Mouse (Mus musculus): ENCODE measurements around the gene Cd86. TPM values are rescaled to one million over a fixed set of nuclear protein-coding genes. Genes with fewer than 3 reads are reported as not detected.

Cd86 gene
- polyA plus RNA-seq, 1 experiment: 15.3 TPM

GRCm38 (mm10) chr16:36649304-36649703, 16.6 kb downstream of the Cd86 start:
- no peak overlapping the region for H3K27ac ChIP-seq (ENCODE audit: insufficient read depth, low read length)
- no peak for DNase-seq (ENCODE audit: low read depth in 1 of 2, low spot score in 2 of 2)
- H3K4me3 ChIP-seq (ENCODE audit: extremely low read depth, insufficient read depth, insufficient read length): no peak overlapping the region
- no peak for TF ChIP-seq POLR2A (IDR thresholded peaks at IDR 0.05; ENCODE audit: low read depth, low read length)
- TF ChIP-seq CTCF (IDR thresholded peaks at IDR 0.05; ENCODE audit: extremely low read depth, insufficient read depth, insufficient read length, insufficient replicate concordance): no peak
- H3K36me3 ChIP-seq (ENCODE audit: control insufficient read depth, insufficient read depth, low read length): no peaks in the 10 kb centered on the region
- WGBS: 86% methylated on average over 3 of the region's 3 CpGs
- no peaks in the 10 kb centered on the region for H3K27me3 ChIP-seq (ENCODE audit: control insufficient read depth, insufficient read depth, low read length)
- H3K4me1 ChIP-seq (ENCODE audit: control insufficient read depth, insufficient read depth, insufficient read length): no peaks in the 10 kb centered on the region

DNA sequence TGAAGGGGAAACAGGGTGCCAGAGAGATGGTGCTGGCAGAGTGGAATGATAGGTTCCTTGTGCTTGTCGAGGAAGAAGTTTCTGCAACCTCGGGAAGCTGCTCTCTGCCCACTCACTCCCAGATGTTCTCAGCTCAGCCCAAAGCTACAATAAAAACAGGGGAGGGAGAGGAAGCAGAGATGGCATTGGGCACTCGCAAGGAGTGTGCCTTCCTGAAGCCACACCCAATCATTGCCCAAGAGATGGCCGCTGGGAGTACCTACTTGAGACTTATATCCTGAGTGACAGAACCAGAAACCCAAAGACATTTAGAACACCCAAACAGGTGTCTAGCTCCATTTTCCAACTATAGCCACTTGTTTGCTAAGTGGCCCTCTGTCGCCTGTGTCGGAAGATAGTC, 20.8 kb downstream of the Cd86 start:
- DNase-seq (ENCODE audit: low read depth in 1 of 2, low spot score in 2 of 2): no peak
- Histone ChIP-seq H3K4me1 (ENCODE audit: control insufficient read depth, insufficient read depth, insufficient read length) (peaks cover 3% of the 10 kb centered on the region; the same call in 1 of the 2 replicates), H3K27me3 (ENCODE audit: control insufficient read depth, insufficient read depth, low read length) (no peaks in the 10 kb centered on the region), H3K27ac (ENCODE audit: insufficient read depth, low read length) (no peak overlapping the region), H3K36me3 (ENCODE audit: control insufficient read depth, insufficient read depth, low read length) (no peaks in the 10 kb centered on the region), H3K4me3 (ENCODE audit: extremely low read depth, insufficient read depth, insufficient read length) (no peak overlapping the region)
- WGBS: 79% methylated on average over 6 of the region's 6 CpGs
- TF ChIP-seq POLR2A (IDR thresholded peaks at IDR 0.05; ENCODE audit: low read depth, low read length): no peak
- no peak for TF ChIP-seq CTCF (IDR thresholded peaks at IDR 0.05; ENCODE audit: extremely low read depth, insufficient read depth, insufficient read length, insufficient replicate concordance)

DNA sequence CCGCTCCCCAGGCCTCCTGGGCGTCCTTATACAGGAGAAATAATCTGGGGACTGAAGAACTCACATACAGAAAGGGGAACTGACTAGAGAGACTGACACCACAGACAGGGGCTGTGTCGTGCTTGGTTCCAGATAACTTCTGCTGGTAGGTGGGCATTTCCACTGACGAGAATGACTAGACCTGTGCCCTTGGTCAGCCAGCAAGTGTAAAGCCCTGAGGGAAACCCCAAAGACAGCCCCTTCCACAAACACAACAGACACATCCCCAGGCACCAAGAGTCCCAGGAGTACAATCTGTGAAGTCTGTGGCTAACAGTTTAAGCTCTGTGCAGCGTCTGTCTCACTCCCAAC, 23.2 kb downstream of the Cd86 start:
- Histone ChIP-seq H3K27me3 (ENCODE audit: control insufficient read depth, insufficient read depth, low read length) (no peaks in the 10 kb centered on the region), H3K36me3 (ENCODE audit: control insufficient read depth, insufficient read depth, low read length) (no peaks in the 10 kb centered on the region), H3K4me1 (ENCODE audit: control insufficient read depth, insufficient read depth, insufficient read length) (peaks cover 3% of the 10 kb centered on the region; the same call in 1 of the 2 replicates), H3K4me3 (ENCODE audit: extremely low read depth, insufficient read depth, insufficient read length) (no peak overlapping the region), H3K27ac (ENCODE audit: insufficient read depth, low read length) (no peak overlapping the region)
- WGBS: 31% methylated on average over 5 of the region's 5 CpGs
- TF ChIP-seq POLR2A (IDR thresholded peaks at IDR 0.05; ENCODE audit: low read depth, low read length) (no peak), CTCF (IDR thresholded peaks at IDR 0.05; ENCODE audit: extremely low read depth, insufficient read depth, insufficient read length, insufficient replicate concordance) (no peak)
- DNase-seq (ENCODE audit: low read depth in 1 of 2, low spot score in 2 of 2): no peak

DNA sequence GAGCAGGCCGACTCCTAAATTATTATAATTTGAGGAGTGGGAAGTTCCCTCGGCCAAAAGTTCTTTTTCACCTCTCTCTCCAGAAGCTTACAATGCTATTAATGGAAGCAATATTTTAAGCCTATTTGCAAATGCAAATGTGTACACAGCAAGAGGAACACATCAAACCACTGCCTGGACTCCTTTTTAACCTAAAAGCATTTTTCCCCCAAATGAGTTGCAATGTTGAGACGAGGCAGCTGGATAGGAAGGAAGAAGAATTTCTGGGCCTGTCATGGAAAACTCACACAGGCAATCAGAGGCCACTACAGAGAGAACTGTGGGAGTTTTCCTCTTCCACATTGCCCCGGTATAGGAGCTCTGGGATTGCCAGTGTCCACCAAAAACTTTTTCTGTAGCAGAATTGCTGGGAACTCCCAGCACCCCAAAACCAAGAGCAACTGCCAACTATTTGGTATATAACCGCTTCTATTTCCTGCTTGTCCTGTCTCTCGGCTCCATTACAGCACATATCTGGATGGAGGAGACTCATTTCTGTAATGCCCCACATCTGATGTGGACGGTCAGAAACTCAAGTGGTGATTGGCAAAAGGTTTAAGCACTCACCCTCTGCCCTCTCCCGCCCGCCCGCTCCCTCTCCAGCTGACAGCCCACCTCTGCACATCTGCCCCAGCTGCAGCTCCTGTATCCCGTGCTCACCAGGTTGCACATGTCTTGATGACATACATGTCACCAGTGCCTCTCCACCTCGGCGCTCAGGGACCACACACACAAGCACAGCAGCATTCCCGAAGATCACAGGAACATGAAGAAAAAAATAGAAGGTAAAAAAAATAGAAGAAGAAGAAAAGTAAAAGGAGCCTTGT, 23.8 kb downstream of the Cd86 start:
- no peaks in the 10 kb centered on the region for H3K36me3 ChIP-seq (ENCODE audit: control insufficient read depth, insufficient read depth, low read length)
- peaks cover 3% of the 10 kb centered on the region; the same call in 1 of the 2 replicates for H3K4me1 ChIP-seq (ENCODE audit: control insufficient read depth, insufficient read depth, insufficient read length)
- 76% methylated on average over 14 of the region's 14 CpGs for WGBS
- TF ChIP-seq POLR2A (IDR thresholded peaks at IDR 0.05; ENCODE audit: low read depth, low read length): no peak
- no peak for TF ChIP-seq CTCF (IDR thresholded peaks at IDR 0.05; ENCODE audit: extremely low read depth, insufficient read depth, insufficient read length, insufficient replicate concordance)
- H3K27ac ChIP-seq (ENCODE audit: insufficient read depth, low read length): no peak overlapping the region
- DNase-seq (ENCODE audit: low read depth in 1 of 2, low spot score in 2 of 2): no peak
- no peaks in the 10 kb centered on the region for H3K27me3 ChIP-seq (ENCODE audit: control insufficient read depth, insufficient read depth, low read length)
- no peak overlapping the region; the same call in 1 of the 2 replicates for H3K4me3 ChIP-seq (ENCODE audit: extremely low read depth, insufficient read depth, insufficient read length)

GRCm38 (mm10) chr16:36640993-36641392, 24.9 kb downstream of the Cd86 start:
- no peak for DNase-seq (ENCODE audit: low read depth in 1 of 2, low spot score in 2 of 2)
- H3K27ac ChIP-seq (ENCODE audit: insufficient read depth, low read length): no peak overlapping the region
- no peak overlapping the region for H3K4me3 ChIP-seq (ENCODE audit: extremely low read depth, insufficient read depth, insufficient read length)
- TF ChIP-seq CTCF (IDR thresholded peaks at IDR 0.05; ENCODE audit: extremely low read depth, insufficient read depth, insufficient read length, insufficient replicate concordance): no peak
- TF ChIP-seq POLR2A (IDR thresholded peaks at IDR 0.05; ENCODE audit: low read depth, low read length): no peak
- peaks cover 3% of the 10 kb centered on the region for H3K4me1 ChIP-seq (ENCODE audit: control insufficient read depth, insufficient read depth, insufficient read length)
- H3K36me3 ChIP-seq (ENCODE audit: control insufficient read depth, insufficient read depth, low read length): no peaks in the 10 kb centered on the region
- 70% methylated on average over 5 of the region's 5 CpGs for WGBS
- H3K27me3 ChIP-seq (ENCODE audit: control insufficient read depth, insufficient read depth, low read length): no peaks in the 10 kb centered on the region

GRCm38 (mm10) chr16:36639812-36640504, 25.9 kb downstream of the Cd86 start:
- no peak for DNase-seq (ENCODE audit: low read depth in 1 of 2, low spot score in 2 of 2)
- Histone ChIP-seq H3K4me3 (ENCODE audit: extremely low read depth, insufficient read depth, insufficient read length) (no peak overlapping the region), H3K4me1 (ENCODE audit: control insufficient read depth, insufficient read depth, insufficient read length) (peaks cover 5% of the 10 kb centered on the region), H3K27me3 (ENCODE audit: control insufficient read depth, insufficient read depth, low read length) (no peaks in the 10 kb centered on the region), H3K36me3 (ENCODE audit: control insufficient read depth, insufficient read depth, low read length) (no peaks in the 10 kb centered on the region), H3K27ac (ENCODE audit: insufficient read depth, low read length) (no peak overlapping the region)
- WGBS: 85% methylated on average over 16 of the region's 16 CpGs
- TF ChIP-seq CTCF (IDR thresholded peaks at IDR 0.05; ENCODE audit: extremely low read depth, insufficient read depth, insufficient read length, insufficient replicate concordance) (no peak), POLR2A (IDR thresholded peaks at IDR 0.05; ENCODE audit: low read depth, low read length) (no peak)

All from spleen, adult 2 months (tissue).